Mouse (Mus musculus): ENCODE data around the gene 1700001O22Rik. TPM values are rescaled to one million over a fixed set of nuclear protein-coding genes. Genes with fewer than 3 reads are reported as not detected.

Gene 1700001O22Rik
- polyA plus RNA-seq, 1 experiment = 4.7 TPM

DNA sequence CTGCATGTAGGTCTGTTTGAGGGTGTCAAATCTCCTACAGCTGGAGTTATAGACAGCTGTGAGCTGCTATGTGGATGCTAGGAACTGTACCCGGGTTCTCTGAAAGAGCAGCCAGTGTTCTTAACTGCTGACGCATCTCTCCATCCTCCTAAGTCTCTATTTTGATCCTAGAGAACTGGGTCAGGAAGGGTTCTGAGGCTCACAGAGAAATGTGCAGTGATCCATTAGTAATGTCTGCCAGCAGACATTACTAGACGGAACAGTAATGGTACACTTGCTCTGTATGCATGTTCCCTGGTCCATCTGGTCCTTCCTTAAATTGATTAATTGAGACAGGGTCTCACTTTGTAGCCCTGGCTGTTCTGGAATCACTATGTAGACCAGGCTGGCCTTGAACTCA, 4.0 kb downstream of the 1700001O22Rik start:
- H3K4me3 ChIP-seq (replicated peaks; ENCODE audit: insufficient read depth, low read depth, low read length) = no peak overlapping the region
- no peak overlapping the region for H3K27ac ChIP-seq (ENCODE audit: insufficient read depth, low read length)
- TF ChIP-seq POLR2A (IDR thresholded peaks at IDR 0.05; ENCODE audit: borderline replicate concordance, insufficient read depth, low read length) (no peak), CTCF (IDR thresholded peaks at IDR 0.05; ENCODE audit: borderline replicate concordance, insufficient read depth, low read depth, low read length) (no peak)
- WGBS = 79% methylated on average over 3 of the region's 3 CpGs
- H3K4me1 ChIP-seq (ENCODE audit: control insufficient read depth, insufficient read depth, low read length) = no peaks in the 10 kb centered on the region
- H3K27me3 ChIP-seq (ENCODE audit: control insufficient read depth, insufficient read depth, low read length) = no peaks in the 10 kb centered on the region; the same call in 1 of the 2 replicates
- DNase-seq = no peak

DNA sequence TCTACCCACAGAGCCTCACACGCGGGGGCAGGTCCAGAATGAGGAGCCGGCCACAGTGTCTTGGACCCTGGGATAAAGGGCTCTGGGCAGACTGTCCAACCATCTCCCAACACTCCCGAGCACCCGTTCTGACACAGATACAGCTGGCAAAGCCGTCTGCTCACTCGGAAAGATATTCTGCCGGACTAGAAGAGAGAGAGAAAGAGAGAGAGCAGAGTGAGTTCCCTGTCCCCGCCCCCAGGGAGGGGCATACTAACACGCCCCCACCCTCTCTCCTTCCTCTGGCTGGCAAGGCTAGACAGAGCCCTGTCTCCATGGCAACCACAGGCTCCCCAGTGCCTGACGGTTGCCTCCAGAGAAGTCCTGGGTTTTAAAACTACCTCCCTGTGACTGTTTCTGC, 7.1 kb downstream of the 1700001O22Rik start:
- peak; percentile 51 to 69 for DNase-seq
- H3K4me3 ChIP-seq (replicated peaks; ENCODE audit: insufficient read depth, low read depth, low read length) = no peak overlapping the region
- H3K4me1 ChIP-seq (ENCODE audit: control insufficient read depth, insufficient read depth, low read length) = no peaks in the 10 kb centered on the region
- H3K27me3 ChIP-seq (ENCODE audit: control insufficient read depth, insufficient read depth, low read length) = no peaks in the 10 kb centered on the region; the same call in 1 of the 2 replicates
- TF ChIP-seq POLR2A (IDR thresholded peaks at IDR 0.05; ENCODE audit: borderline replicate concordance, insufficient read depth, low read length) = no peak
- no peak for TF ChIP-seq CTCF (IDR thresholded peaks at IDR 0.05; ENCODE audit: borderline replicate concordance, insufficient read depth, low read depth, low read length)
- WGBS = 8% methylated on average over 11 of the region's 11 CpGs
- no peak overlapping the region for H3K27ac ChIP-seq (ENCODE audit: insufficient read depth, low read length)

GRCm38 (mm10) chr2:30795889-30796275, 7.6 kb downstream of the 1700001O22Rik start:
- no peak for TF ChIP-seq POLR2A (IDR thresholded peaks at IDR 0.05; ENCODE audit: borderline replicate concordance, insufficient read depth, low read length)
- Histone ChIP-seq H3K27me3 (ENCODE audit: control insufficient read depth, insufficient read depth, low read length) (no peaks in the 10 kb centered on the region), H3K27ac (ENCODE audit: insufficient read depth, low read length) (no peak overlapping the region), H3K4me3 (replicated peaks; ENCODE audit: insufficient read depth, low read depth, low read length) (no peak overlapping the region), H3K4me1 (ENCODE audit: control insufficient read depth, insufficient read depth, low read length) (no peaks in the 10 kb centered on the region)
- peak; percentile 24 to 34 for DNase-seq
- 46% methylated on average over 5 of the region's 5 CpGs for WGBS

DNA sequence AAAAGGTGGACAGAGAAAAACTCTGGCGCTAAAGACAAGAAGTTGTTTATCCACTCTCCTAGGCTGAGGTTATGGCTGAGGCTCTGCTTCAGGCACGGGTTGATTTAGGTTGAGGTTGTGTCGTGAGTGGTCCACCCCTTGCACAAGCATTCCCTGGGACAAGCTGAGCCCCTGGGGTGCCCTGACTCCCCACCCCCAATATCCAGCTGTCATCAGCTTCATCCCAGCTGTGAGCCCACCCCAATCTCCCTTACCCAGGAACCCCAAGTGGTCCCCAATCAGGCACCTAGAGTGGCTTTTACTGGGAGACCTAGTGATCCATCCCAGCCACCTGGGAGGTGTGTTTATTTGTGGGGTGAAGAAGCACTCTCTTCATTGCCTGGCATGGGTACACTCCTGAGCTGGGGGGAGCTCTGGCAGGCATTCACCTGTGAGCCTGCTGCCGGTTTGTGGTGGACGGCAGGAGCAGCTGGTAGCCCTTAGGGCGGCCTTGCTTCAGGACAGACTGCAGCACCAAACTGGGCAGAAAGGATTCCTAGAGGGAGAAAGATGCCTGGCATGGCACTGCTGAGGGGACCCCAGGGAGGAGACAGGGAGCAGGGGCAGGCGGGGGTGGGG, 8.1 kb downstream of the 1700001O22Rik start:
- no peak overlapping the region for H3K4me3 ChIP-seq (replicated peaks; ENCODE audit: insufficient read depth, low read depth, low read length)
- H3K4me1 ChIP-seq (ENCODE audit: control insufficient read depth, insufficient read depth, low read length) = no peaks in the 10 kb centered on the region
- WGBS = 55% methylated on average over 7 of the region's 7 CpGs
- TF ChIP-seq POLR2A (IDR thresholded peaks at IDR 0.05; ENCODE audit: borderline replicate concordance, insufficient read depth, low read length) (no peak), CTCF (IDR thresholded peaks at IDR 0.05; ENCODE audit: borderline replicate concordance, insufficient read depth, low read depth, low read length) (no peak)
- DNase-seq = peak in 1 of 2 experiments; percentile 23
- H3K27ac ChIP-seq (ENCODE audit: insufficient read depth, low read length) = no peak overlapping the region
- H3K27me3 ChIP-seq (ENCODE audit: control insufficient read depth, insufficient read depth, low read length) = no peaks in the 10 kb centered on the region

GRCm38 (mm10) chr2:30794179-30795108, 9.0 kb downstream of the 1700001O22Rik start:
- DNase-seq = peak; percentile 90 to 98
- Histone ChIP-seq H3K4me1 (ENCODE audit: control insufficient read depth, insufficient read depth, low read length) (no peaks in the 10 kb centered on the region), H3K27ac (ENCODE audit: insufficient read depth, low read length) (peak overlapping the region; percentile 9; the same call in 1 of the 2 replicates), H3K4me3 (replicated peaks; ENCODE audit: insufficient read depth, low read depth, low read length) (peak overlapping the region; percentile 59), H3K27me3 (ENCODE audit: control insufficient read depth, insufficient read depth, low read length) (no peaks in the 10 kb centered on the region)
- WGBS = 4% methylated on average over 48 of the region's 48 CpGs
- TF ChIP-seq POLR2A (IDR thresholded peaks at IDR 0.05; ENCODE audit: borderline replicate concordance, insufficient read depth, low read length) (no peak), CTCF (IDR thresholded peaks at IDR 0.05; ENCODE audit: borderline replicate concordance, insufficient read depth, low read depth, low read length) (peak; percentile 97)

DNA sequence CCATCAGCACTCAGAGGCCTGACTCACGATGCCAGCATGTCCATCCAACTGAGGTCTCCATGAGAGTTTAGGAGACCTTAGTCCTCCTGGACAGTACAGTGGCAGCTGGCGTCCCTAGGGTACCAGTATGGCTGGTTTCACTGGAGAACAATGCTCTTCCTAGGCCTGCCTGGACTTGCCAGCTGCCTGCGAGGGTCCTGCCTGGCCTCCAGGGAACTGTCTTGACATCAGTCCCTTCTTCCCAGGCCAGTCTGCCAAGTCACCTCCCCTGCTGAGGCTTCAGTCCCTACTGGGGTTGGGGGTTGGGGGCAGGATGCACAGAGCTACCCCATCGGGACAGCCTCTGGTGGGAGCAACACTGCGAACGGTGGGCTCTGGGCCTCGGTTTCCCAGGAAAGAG, 11.4 kb downstream of the 1700001O22Rik start:
- H3K27me3 ChIP-seq (ENCODE audit: control insufficient read depth, insufficient read depth, low read length) = no peaks in the 10 kb centered on the region
- TF ChIP-seq POLR2A (IDR thresholded peaks at IDR 0.05; ENCODE audit: borderline replicate concordance, insufficient read depth, low read length) (no peak), CTCF (IDR thresholded peaks at IDR 0.05; ENCODE audit: borderline replicate concordance, insufficient read depth, low read depth, low read length) (no peak)
- H3K4me3 ChIP-seq (replicated peaks; ENCODE audit: insufficient read depth, low read depth, low read length) = no peak overlapping the region
- DNase-seq = no peak
- no peak overlapping the region for H3K27ac ChIP-seq (ENCODE audit: insufficient read depth, low read length)
- 70% methylated on average over 7 of the region's 7 CpGs for WGBS
- no peaks in the 10 kb centered on the region for H3K4me1 ChIP-seq (ENCODE audit: control insufficient read depth, insufficient read depth, low read length)

DNA sequence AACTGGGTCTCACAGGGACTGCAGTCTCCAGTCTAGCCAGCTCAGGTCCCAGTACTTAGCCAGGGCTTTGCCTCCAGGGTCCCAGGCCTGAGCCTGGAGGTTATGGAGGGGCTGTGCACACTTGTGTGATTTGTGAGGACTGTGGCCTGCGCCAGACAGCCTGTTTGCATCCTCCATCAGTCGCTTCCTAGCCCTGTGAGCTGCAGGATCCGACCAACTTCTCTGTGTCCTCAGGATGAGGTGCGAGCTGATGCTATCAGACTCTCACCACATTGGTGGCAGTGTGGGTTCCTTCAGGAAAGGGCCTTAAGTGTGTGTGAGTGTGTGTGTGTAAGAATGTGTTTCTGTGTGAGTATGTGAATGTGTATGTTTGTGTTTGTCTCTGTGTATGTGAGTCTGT, 16.0 kb downstream of the 1700001O22Rik start:
- DNase-seq = no peak
- Histone ChIP-seq H3K27ac (ENCODE audit: insufficient read depth, low read length) (no peak overlapping the region), H3K4me3 (replicated peaks; ENCODE audit: insufficient read depth, low read depth, low read length) (no peak overlapping the region), H3K4me1 (ENCODE audit: control insufficient read depth, insufficient read depth, low read length) (no peaks in the 10 kb centered on the region), H3K27me3 (ENCODE audit: control insufficient read depth, insufficient read depth, low read length) (no peaks in the 10 kb centered on the region)
- WGBS = 77% methylated on average over 4 of the region's 4 CpGs
- TF ChIP-seq POLR2A (IDR thresholded peaks at IDR 0.05; ENCODE audit: borderline replicate concordance, insufficient read depth, low read length) (no peak), CTCF (IDR thresholded peaks at IDR 0.05; ENCODE audit: borderline replicate concordance, insufficient read depth, low read depth, low read length) (no peak)
